Mouse (Mus musculus) embryonic fibroblast, embryonic 13.5 days (primary cell): ENCODE data around the gene Slc30a1.

Experiments
- CTCF ChIP-seq: IDR thresholded peaks from 2 replicates; pipeline ENCODE4 v1.5.1; 2011; ENCODE audit warnings: mild to moderate bottlenecking, control low read depth, low read length, moderate library complexity, borderline replicate concordance; ENCODE audit not compliant: insufficient read depth
- POLR2A ChIP-seq: IDR thresholded peaks from 2 replicates; pipeline ENCODE4 v1.6.1; 2011; ENCODE audit warnings: low read depth, mild to moderate bottlenecking, control low read depth, low read length, moderate library complexity

- TF ChIP-seq CTCF, result no peak
- TF ChIP-seq POLR2A, result no peak
These were observed 48.4 kb upstream of the Slc30a1 start for GRCm38 (mm10) chr1:191858136-191858535.
